In the genomic region with DNA sequence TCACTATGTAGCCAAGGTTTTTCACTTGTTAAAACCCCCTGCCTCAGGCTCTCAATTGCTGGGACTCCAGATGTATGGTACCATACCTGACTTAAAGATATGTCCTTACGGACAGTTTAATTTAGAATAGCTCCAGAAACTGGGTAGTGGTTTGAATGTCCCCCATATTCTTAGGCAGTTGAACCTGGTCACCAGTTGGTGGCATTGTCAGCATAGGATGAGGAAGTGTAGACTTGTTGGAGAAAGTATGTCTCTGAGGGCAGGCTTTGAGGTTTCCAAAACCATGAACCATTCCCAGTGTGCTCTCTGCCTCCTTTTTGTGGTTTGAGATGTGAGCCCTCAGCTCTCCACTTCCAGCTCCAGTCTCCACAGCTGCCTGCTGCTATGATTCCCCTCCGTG, we compare ENCODE assay signal across 24 mouse cellular contexts.
DNase-seq lines count a peak whose midpoint lies in the region; ATAC-seq and TF ChIP-seq lines count a peak whose summit lies in the region.
"Had no signal": no experiment of that assay in that cellular context is flagged by ENCODE, and none has a peak within 500 bp of the region (broad histone marks: within the 10 kb centered on the region; RNA-seq: fewer than 3 reads in every experiment).

No protein-coding gene starts in this region.

- H3K79me3 ChIP-seq in C2C12 (ENCODE audit: low read depth) = no peaks in the 10 kb centered on the region

- H3K36me3 ChIP-seq in C2C12 (ENCODE audit: control insufficient read depth, insufficient read depth) = no peaks in the 10 kb centered on the region
- H3K36me3 ChIP-seq in hindbrain, embryonic 13.5 days = no peaks in the 10 kb centered on the region
- H3K36me3 ChIP-seq: embryonic facial prominence, embryonic 12.5 days; forebrain, embryonic 15.5 days; limb, embryonic 12.5 days; liver, embryonic 13.5 days; midbrain, embryonic 13.5 days; neural tube, embryonic 15.5 days had no signal

- no peak overlapping the region for H3ac ChIP-seq in C2C12 (ENCODE audit: control insufficient read depth, insufficient read length, low read depth)

- TF ChIP-seq CTCF in gastrocnemius, adult 2 months (IDR thresholded peaks at IDR 0.05) = peak; percentile 23; the same call in 1 of the 2 replicates
- peak; percentile 45 for TF ChIP-seq CTCF in layer of hippocampus, adult 2 months (conservative IDR thresholded peaks at IDR 0.05)
- peak; percentile 32 for TF ChIP-seq CTCF in C2C12 (IDR thresholded peaks at IDR 0.05; ENCODE audit: control insufficient read depth, insufficient read depth, insufficient read length)

- H3K4me2 ChIP-seq in hindbrain, embryonic 13.5 days = no peak overlapping the region
- H3K4me2 ChIP-seq: embryonic facial prominence, embryonic 12.5 days; forebrain, embryonic 15.5 days; heart, embryonic 11.5 days; limb, embryonic 12.5 days; liver, embryonic 13.5 days; midbrain, embryonic 13.5 days; neural tube, embryonic 15.5 days had no signal

- no peak overlapping the region for H3K27ac ChIP-seq in gastrocnemius, adult 2 months
- H3K27ac ChIP-seq in layer of hippocampus, adult 2 months = no peak overlapping the region
- no peak overlapping the region for H3K27ac ChIP-seq in hindbrain, embryonic 13.5 days
- H3K27ac ChIP-seq: embryonic facial prominence, embryonic 12.5 days; forebrain, embryonic 15.5 days; limb, embryonic 12.5 days; liver, embryonic 13.5 days; midbrain, embryonic 13.5 days; neural tube, embryonic 15.5 days had no signal

- intact Hi-C loops in gastrocnemius, adult 2 months (cut with DNase I) = no loop called here

- ATAC-seq in hindbrain, embryonic 13.5 days (ENCODE audit: low FRiP score) = no peak
- ATAC-seq: activated CD4-positive, CD25-positive, alpha-beta regulatory T cell, adult 4 months; forebrain, embryonic 15.5 days; hindbrain, embryonic 16.5 days; midbrain, embryonic 13.5 days had no signal

- no peaks in the 10 kb centered on the region for H3K79me2 ChIP-seq in C2C12 (ENCODE audit: control insufficient read depth, insufficient read depth)

- no peaks in the 10 kb centered on the region for H3K27me3 ChIP-seq in C2C12 (ENCODE audit: control insufficient read depth, insufficient read depth, insufficient read length)
- no peaks in the 10 kb centered on the region for H3K27me3 ChIP-seq in hindbrain, embryonic 13.5 days
- H3K27me3 ChIP-seq: embryonic facial prominence, embryonic 12.5 days; forebrain, embryonic 15.5 days; limb, embryonic 12.5 days; liver, embryonic 13.5 days; midbrain, embryonic 13.5 days; neural tube, embryonic 15.5 days had no signal

- no peak for DNase-seq in gastrocnemius, adult 2 months
- no peak for DNase-seq in gastrocnemius, adult 18-20 months (ENCODE audit: low spot score)
- no peak for DNase-seq in layer of hippocampus, adult 2 months (ENCODE audit: low spot score in 2 of 2)
- no peak for DNase-seq in layer of hippocampus, adult 8-10 months (ENCODE audit: low spot score in 2 of 2)
- peak; percentile 47 for DNase-seq in fibroblast of lung, adult 2 months (ENCODE audit: low read depth)
- DNase-seq in adrenal gland, postnatal 4 days (ENCODE audit: low spot score in 2 of 2) = no peak
- DNase-seq: adrenal gland, postnatal 25 days; cerebellum, adult 18-20 months; cerebellum, postnatal 25 days; gastrocnemius, postnatal 36 days; kidney, adult 18-20 months; liver, embryonic 13.5 days; lung, postnatal 14 days; thymus, postnatal 36 days had no signal

- 82% methylated on average over 2 of the region's 2 CpGs for WGBS in hindbrain, embryonic 13.5 days

- no peaks in the 10 kb centered on the region for H3K4me1 ChIP-seq in hindbrain, embryonic 13.5 days (replicated peaks)
- H3K4me1 ChIP-seq: embryonic facial prominence, embryonic 12.5 days; forebrain, embryonic 15.5 days; limb, embryonic 12.5 days; liver, embryonic 13.5 days; midbrain, embryonic 13.5 days; neural tube, embryonic 15.5 days had no signal

- H3K4me3 ChIP-seq in gastrocnemius, adult 2 months = no peak overlapping the region
- no peak overlapping the region for H3K4me3 ChIP-seq in layer of hippocampus, adult 2 months
- no peak overlapping the region for H3K4me3 ChIP-seq in C2C12 (ENCODE audit: insufficient read depth, poor library complexity, severe bottlenecking)
- no peak overlapping the region for H3K4me3 ChIP-seq in hindbrain, embryonic 13.5 days
- H3K4me3 ChIP-seq: embryonic facial prominence, embryonic 12.5 days; forebrain, embryonic 15.5 days; limb, embryonic 12.5 days; liver, embryonic 13.5 days; midbrain, embryonic 13.5 days; neural tube, embryonic 15.5 days had no signal

- H3K9me3 ChIP-seq in hindbrain, embryonic 13.5 days = no peaks in the 10 kb centered on the region
- H3K9me3 ChIP-seq: embryonic facial prominence, embryonic 12.5 days; forebrain, embryonic 15.5 days; neural tube, embryonic 15.5 days had no signal

- no peak overlapping the region for H3K9ac ChIP-seq in hindbrain, embryonic 13.5 days
- H3K9ac ChIP-seq: embryonic facial prominence, embryonic 12.5 days; forebrain, embryonic 15.5 days; limb, embryonic 12.5 days; liver, embryonic 13.5 days; midbrain, embryonic 13.5 days; neural tube, embryonic 15.5 days had no signal

TF ChIP-seq in C2C12, 6 proteins besides CTCF, POLR2A, EP300 and RAD21:
- TF ChIP-seq MYOG (IDR thresholded peaks at IDR 0.05; ENCODE audit: control insufficient read depth, extremely low read depth, insufficient read length) = no peak
- no peak for TF ChIP-seq MYOD1 (IDR thresholded peaks at IDR 0.05; ENCODE audit: control insufficient read depth, insufficient read length, low read depth)
- TF ChIP-seq MAX (IDR thresholded peaks at IDR 0.05) = no peak
- TF ChIP-seq CEBPB (IDR thresholded peaks at IDR 0.05; ENCODE audit: low read depth) = no peak
- TF ChIP-seq FOSL1 (IDR thresholded peaks at IDR 0.05; ENCODE audit: insufficient read depth, low read length, poor library complexity, severe bottlenecking) = no peak
- TF ChIP-seq USF1 (IDR thresholded peaks at IDR 0.05; ENCODE audit: low read depth) = no peak
